Comparison of ENCODE assay signal across 17 mouse cellular contexts in the genomic region with DNA sequence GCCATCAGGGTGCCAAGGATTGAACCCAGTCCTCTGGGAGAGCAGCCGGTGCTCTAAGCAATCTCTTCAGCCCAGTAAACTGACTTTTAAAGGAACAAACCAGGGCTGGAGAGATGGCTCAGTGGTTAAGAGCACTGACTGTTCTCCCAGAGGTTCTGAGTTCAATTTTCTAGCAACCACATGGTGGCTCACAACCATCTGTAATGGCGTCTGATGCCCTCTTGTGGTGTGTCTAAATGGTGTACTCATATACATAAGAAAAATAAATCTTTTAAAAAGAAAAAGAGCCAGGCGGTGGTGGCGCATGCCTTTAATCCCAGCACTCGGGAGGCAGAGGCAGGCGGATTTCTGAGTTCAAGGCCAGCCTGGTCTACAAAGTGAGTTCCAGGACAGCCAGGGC. TPM values are rescaled to one million over a fixed set of nuclear protein-coding genes. Genes with fewer than 3 reads are reported as not detected.
DNase-seq lines count a peak whose midpoint lies in the region; ATAC-seq and TF ChIP-seq lines count a peak whose summit lies in the region.
"Not testable (repeated sequence)": the region's sequence is repeated elsewhere in the genome, so short reads cannot be mapped to it uniquely, and the experiment has no call there.
"Had no signal": no experiment of that assay in that cellular context is flagged by ENCODE, and none has a peak within 500 bp of the region (broad histone marks: within the 10 kb centered on the region; RNA-seq: fewer than 3 reads in every experiment).

No protein-coding gene starts in this region.

- H3K27me3 ChIP-seq in MEL (ENCODE audit: control insufficient read depth in 1 of 2, insufficient read depth in 2 of 2, low read length in 2 of 2); forebrain, postnatal 0 days (ENCODE audit: insufficient read depth, low read length); intestine, postnatal 0 days (replicated peaks; ENCODE audit: control insufficient read depth, insufficient read depth, low read length); liver, postnatal 0 days (ENCODE audit: insufficient read depth, low read length): not testable (repeated sequence)

- not testable (repeated sequence) for ATAC-seq in forebrain, postnatal 0 days; intestine, postnatal 0 days; liver, postnatal 0 days

- not testable (repeated sequence) for TF ChIP-seq POLR2A in MEL (IDR thresholded peaks at IDR 0.05; ENCODE audit: control insufficient read depth in 1 of 2, insufficient read depth in 1 of 2, low read depth in 1 of 2, low read length in 2 of 2, poor library complexity in 1 of 2)

- 93% methylated on average over 6 of the region's 6 CpGs for WGBS in forebrain, postnatal 0 days
- WGBS in intestine, postnatal 0 days, result 89% methylated on average over 6 of the region's 6 CpGs
- 83% methylated on average over 6 of the region's 6 CpGs for WGBS in liver, postnatal 0 days (ENCODE audit: insufficient replicate concordance)

- TF ChIP-seq RAD21 in MEL (IDR thresholded peaks at IDR 0.05; ENCODE audit: low read depth, low read length), result peak; percentile 7

- H3K4me1 ChIP-seq in MEL (ENCODE audit: control insufficient read depth in 1 of 2, insufficient read depth in 2 of 2, low read length in 2 of 2); forebrain, postnatal 0 days (ENCODE audit: insufficient read depth); intestine, postnatal 0 days (replicated peaks; ENCODE audit: control insufficient read depth, insufficient read depth, low read length); liver, postnatal 0 days (ENCODE audit: insufficient read depth): not testable (repeated sequence)

- H3K4me3 ChIP-seq in MEL (ENCODE audit: control insufficient read depth in 1 of 2, insufficient read depth in 1 of 2, low read depth in 2 of 2, low read length in 2 of 2); forebrain, postnatal 0 days (ENCODE audit: low read depth, low read length); intestine, postnatal 0 days (ENCODE audit: low read depth, low read length); layer of hippocampus, adult 2 months; liver, postnatal 0 days (ENCODE audit: low read depth, low read length): not testable (repeated sequence)

- TF ChIP-seq CTCF in MEL (IDR thresholded peaks at IDR 0.05 in 2 of 3, conservative IDR thresholded peaks at IDR 0.05 in 1 of 3; ENCODE audit: control insufficient read depth in 1 of 3, insufficient read depth in 1 of 3, low read depth in 2 of 3, low read length in 3 of 3, poor library complexity in 1 of 3, severe bottlenecking in 1 of 3), result peak in 2 of 3 experiments; percentile 5 to 49; a peak in 2 of 6 replicates
- TF ChIP-seq CTCF in forebrain, postnatal 0 days (IDR thresholded peaks at IDR 0.05; ENCODE audit: low read depth), result 0 out of 2 replicates have a peak, but pooled peaks have one; percentile 5
- peak; percentile 34 for TF ChIP-seq CTCF in intestine, postnatal 0 days (IDR thresholded peaks at IDR 0.05; ENCODE audit: low read depth)
- peak; percentile 42 for TF ChIP-seq CTCF in layer of hippocampus, adult 2 months (conservative IDR thresholded peaks at IDR 0.05)
- peak; percentile 23; the same call in 1 of the 2 replicates for TF ChIP-seq CTCF in liver, postnatal 0 days (IDR thresholded peaks at IDR 0.05; ENCODE audit: low read depth)

- not testable (repeated sequence) for H3K9me3 ChIP-seq in MEL (replicated peaks; ENCODE audit: insufficient read depth, low read length); forebrain, postnatal 0 days (ENCODE audit: low read length); intestine, postnatal 0 days (ENCODE audit: control insufficient read depth); liver, postnatal 0 days (ENCODE audit: low read length)

- not testable (repeated sequence) for H3K27ac ChIP-seq in MEL (ENCODE audit: control insufficient read depth, low read depth, low read length); forebrain, postnatal 0 days (ENCODE audit: low read depth, low read length); intestine, postnatal 0 days (ENCODE audit: low read depth, low read length); layer of hippocampus, adult 2 months; liver, postnatal 0 days (ENCODE audit: low read depth)

- not testable (repeated sequence) for H3K9ac ChIP-seq in MEL (ENCODE audit: control insufficient read depth, low read depth, low read length, poor library complexity, severe bottlenecking); forebrain, postnatal 0 days; intestine, postnatal 0 days (ENCODE audit: low read depth, low read length); liver, postnatal 0 days (replicated peaks)

- H3K36me3 ChIP-seq in MEL (ENCODE audit: control insufficient read depth in 1 of 2, insufficient read depth in 2 of 2, low read length in 2 of 2), result not testable (repeated sequence)
- peaks cover 49% of the 10 kb centered on the region for H3K36me3 ChIP-seq in forebrain, postnatal 0 days (ENCODE audit: insufficient read depth)
- peaks cover 41% of the 10 kb centered on the region for H3K36me3 ChIP-seq in intestine, postnatal 0 days (ENCODE audit: control insufficient read depth, insufficient read depth)
- peaks cover 31% of the 10 kb centered on the region for H3K36me3 ChIP-seq in liver, postnatal 0 days (replicated peaks; ENCODE audit: insufficient read depth, low read length)

- H3K79me2 ChIP-seq in MEL (ENCODE audit: control insufficient read depth, insufficient read depth, low read length, poor library complexity), result not testable (repeated sequence)

- not testable (repeated sequence) for H3K4me2 ChIP-seq in forebrain, postnatal 0 days (ENCODE audit: low read depth); intestine, postnatal 0 days (replicated peaks; ENCODE audit: low read depth); liver, postnatal 0 days (ENCODE audit: low read depth, low read length)

- not testable (repeated sequence) for TF ChIP-seq EP300 in MEL (IDR thresholded peaks at IDR 0.05; ENCODE audit: low read depth in 1 of 2, low read length in 2 of 2); liver, postnatal 0 days (IDR thresholded peaks at IDR 0.05; ENCODE audit: low read depth)

- DNase-seq in 416B (ENCODE audit: low read depth) (peak; percentile 17), MEL (ENCODE audit: low read depth, low spot score) (peak; percentile 22)
- DNase-seq in forebrain, postnatal 0 days; layer of hippocampus, adult 2 months (ENCODE audit: low spot score in 2 of 2); liver, postnatal 0 days: not testable (repeated sequence)
- DNase-seq in naive thymus-derived CD4-positive, alpha-beta T cell, adult 2 months (ENCODE audit: low read depth), result peak; percentile 21

TF ChIP-seq in MEL, 35 proteins besides CTCF, POLR2A, EP300 and RAD21:
- TF ChIP-seq SMC3 (IDR thresholded peaks at IDR 0.05; ENCODE audit: low read depth, low read length), result peak; percentile 31; the same call in 1 of the 2 replicates

RNA-seq across cellular contexts. Expression of gene H1f0, which starts 20.4 kb away (rescaled TPM):
- total RNA-seq in MEL (2012; rRNA removed), result 28.2 and 33.5 TPM in 2 replicates
- 100 to 1,000 TPM in 1 of 2 experiments, 10 to 100 TPM in 1; 46.8 to 213 TPM for polyA plus RNA-seq in MEL (2012; ENCODE audit: insufficient read depth in 1 of 2, insufficient read length in 2 of 2, low read depth in 1 of 2, low replicate concordance in 2 of 2, missing spikeins in 1 of 2)
- 198 and 209 TPM in 2 replicates for total RNA-seq in forebrain, postnatal 0 days (2014; rRNA removed)
- 224 and 248 TPM in 2 replicates for polyA plus RNA-seq in forebrain, postnatal 0 days (2015; fragmentation: Nextera tagmentation; extraction: Ambion mirVana)
- polyA plus RNA-seq in intestine, postnatal 0 days (2015; fragmentation: Nextera tagmentation; extraction: Ambion mirVana), result 298 and 319 TPM in 2 replicates
- 10 to 100 TPM; 86.3 to 89.0 TPM for total RNA-seq in layer of hippocampus, adult 2 months (2021)
- 125 and 140 TPM in 2 replicates for polyA plus RNA-seq in liver, postnatal 0 days (2015; fragmentation: Nextera tagmentation; extraction: Ambion mirVana)

RNA-seq across cellular contexts. Expression of gene Galr3, which starts 33.8 kb away (rescaled TPM):
- 2.5 and 2.6 TPM in 2 replicates for total RNA-seq in MEL (2012; rRNA removed)
- polyA plus RNA-seq in MEL (2012; ENCODE audit: insufficient read depth in 1 of 2, insufficient read length in 2 of 2, low read depth in 1 of 2, low replicate concordance in 2 of 2, missing spikeins in 1 of 2), result 1 to 10 TPM in 1 of 2 experiments, not detected in 1; 4.5 TPM
- 0.62 TPM in 1 of 2 replicates, not detected in the other for total RNA-seq in forebrain, postnatal 0 days (2014; rRNA removed)
- 0.12 and 0.20 TPM in 2 replicates for polyA plus RNA-seq in forebrain, postnatal 0 days (2015; fragmentation: Nextera tagmentation; extraction: Ambion mirVana)
- 2.2 and 2.6 TPM in 2 replicates for polyA plus RNA-seq in intestine, postnatal 0 days (2015; fragmentation: Nextera tagmentation; extraction: Ambion mirVana)
- under 1 TPM in 1 of 2 experiments, not detected in 1; 0.39 TPM for total RNA-seq in layer of hippocampus, adult 2 months (2021)
- polyA plus RNA-seq in liver, postnatal 0 days (2015; fragmentation: Nextera tagmentation; extraction: Ambion mirVana), result 0.08 and 0.16 TPM in 2 replicates
- total RNA-seq: gastrocnemius, postnatal 36 days; heart, adult 8-10 months; heart, postnatal 25 days had no signal
- polyA plus RNA-seq: embryonic facial prominence, embryonic 12.5 days; forebrain, embryonic 11.5 days; forebrain, embryonic 14.5 days; heart, embryonic 11.5 days; heart, embryonic 14.5 days; heart, postnatal 0 days; hindbrain, embryonic 12.5 days had no signal

RNA-seq across cellular contexts. Expression of gene Ankrd54, which starts 54.9 kb away (rescaled TPM):
- 42.3 and 43.4 TPM in 2 replicates for total RNA-seq in MEL (2012; rRNA removed)
- polyA plus RNA-seq in MEL (2012; ENCODE audit: insufficient read depth in 1 of 2, insufficient read length in 2 of 2, low read depth in 1 of 2, low replicate concordance in 2 of 2, missing spikeins in 1 of 2), result 10 to 100 TPM in 1 of 2 experiments, not detected in 1; 62.2 TPM
- total RNA-seq in forebrain, postnatal 0 days (2014; rRNA removed), result 43.3 and 50.5 TPM in 2 replicates
- polyA plus RNA-seq in forebrain, postnatal 0 days (2015; fragmentation: Nextera tagmentation; extraction: Ambion mirVana), result 41.2 and 45.8 TPM in 2 replicates
- 44.1 and 48.8 TPM in 2 replicates for polyA plus RNA-seq in intestine, postnatal 0 days (2015; fragmentation: Nextera tagmentation; extraction: Ambion mirVana)
- total RNA-seq in layer of hippocampus, adult 2 months (2021), result 10 to 100 TPM; 17.4 to 19.5 TPM
- polyA plus RNA-seq in liver, postnatal 0 days (2015; fragmentation: Nextera tagmentation; extraction: Ambion mirVana), result 21.3 and 22.5 TPM in 2 replicates
